Mouse (Mus musculus): Measurements from ENCODE around the gene Scaf11.

The Scaf11 gene

GRCm38 (mm10) chr15:96474325-96474955 lies 13.8 kb upstream of the Scaf11 start:
- no peak for TF ChIP-seq GATA4 (IDR thresholded peaks at IDR 0.05; ENCODE audit: insufficient replicate concordance, low read length)

DNA sequence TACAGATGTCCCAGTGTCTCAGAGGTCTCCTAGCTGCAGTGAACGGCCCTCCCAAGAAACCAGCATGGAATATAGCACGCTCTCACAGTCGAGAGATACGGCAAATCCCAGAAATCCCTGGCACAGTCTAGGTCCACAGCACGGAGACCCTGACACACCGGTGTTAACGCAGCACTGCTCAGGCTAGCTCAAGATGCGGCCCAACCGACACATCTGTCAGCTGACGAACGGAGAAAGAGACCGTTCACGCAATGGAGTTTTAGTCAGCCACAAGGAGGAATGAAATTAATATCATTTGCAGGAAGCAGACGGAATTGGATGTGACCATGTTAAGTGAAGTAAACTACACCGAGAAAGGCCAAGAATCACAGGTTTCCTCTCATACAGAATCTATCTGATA lies 13.3 kb upstream of the Scaf11 start:
- no peak for TF ChIP-seq GATA4 (IDR thresholded peaks at IDR 0.05; ENCODE audit: insufficient replicate concordance, low read length)

DNA sequence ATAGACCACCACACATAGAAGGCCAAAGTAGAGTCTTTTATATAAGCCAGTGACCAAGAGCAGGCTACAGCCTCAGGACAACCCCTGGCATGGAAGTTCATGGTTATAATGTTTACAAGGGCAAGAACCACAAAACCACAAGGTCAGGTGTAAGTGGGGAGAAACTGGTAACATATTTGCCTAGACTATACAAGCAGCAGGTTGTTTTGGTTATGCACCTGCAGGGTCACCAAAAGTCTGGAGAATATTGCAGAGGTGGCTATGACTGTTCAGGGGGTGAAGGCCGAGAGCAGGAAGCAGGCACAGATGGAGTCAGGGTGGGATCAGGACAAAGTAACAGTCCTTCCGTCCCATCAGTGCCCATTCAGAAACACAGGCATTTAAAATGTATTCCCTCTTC lies 7.7 kb upstream of the Scaf11 start:
- no peak for TF ChIP-seq GATA4 (IDR thresholded peaks at IDR 0.05; ENCODE audit: insufficient replicate concordance, low read length)

GRCm38 (mm10) chr15:96467844-96468243 lies 7.2 kb upstream of the Scaf11 start:
- TF ChIP-seq GATA4 (IDR thresholded peaks at IDR 0.05; ENCODE audit: insufficient replicate concordance, low read length), result no peak

- TF ChIP-seq GATA4 (IDR thresholded peaks at IDR 0.05; ENCODE audit: insufficient replicate concordance, low read length), result no peak
These were observed 5.8 kb upstream of the Scaf11 start for GRCm38 (mm10) chr15:96466362-96466903.

DNA sequence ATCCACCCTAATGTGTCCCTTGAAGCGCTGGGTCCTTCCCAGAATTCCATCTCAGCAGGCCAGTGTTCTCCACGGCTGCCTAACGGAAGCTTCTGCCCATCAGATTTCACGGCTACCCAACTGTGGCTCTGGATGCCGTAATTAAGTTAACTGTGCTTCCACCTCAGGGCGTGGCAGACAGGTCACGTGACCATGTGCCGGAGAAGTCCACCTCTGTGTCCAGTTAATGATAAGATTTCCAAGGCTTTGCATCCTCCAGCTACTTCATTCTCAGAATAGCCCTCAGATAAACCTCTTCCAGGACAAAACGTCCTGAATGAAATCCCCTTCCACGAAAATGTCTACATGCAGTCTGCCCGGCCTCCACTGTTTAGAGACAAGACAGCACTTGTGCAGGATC lies 4.4 kb upstream of the Scaf11 start:
- TF ChIP-seq GATA4 (IDR thresholded peaks at IDR 0.05; ENCODE audit: insufficient replicate concordance, low read length), result no peak

DNA sequence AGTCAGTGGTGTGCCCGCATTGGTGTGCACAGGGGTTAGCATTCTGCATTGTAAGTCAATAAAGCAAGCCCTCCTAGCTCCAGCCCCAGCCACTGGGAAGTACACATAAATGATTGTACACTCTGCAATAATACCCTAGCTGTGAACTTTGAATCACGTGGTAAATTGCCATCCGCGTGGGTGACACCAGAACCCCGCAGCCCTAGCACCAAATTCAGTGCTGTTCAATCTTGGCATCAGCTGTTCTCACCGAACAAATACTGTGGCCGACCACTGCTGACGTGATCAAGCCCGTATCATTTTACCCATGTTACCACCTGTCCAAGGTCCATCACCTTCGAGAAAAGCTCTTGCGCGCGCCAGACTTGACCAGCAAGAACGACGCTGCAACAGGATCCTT lies 3.2 kb upstream of the Scaf11 start:
- TF ChIP-seq GATA4 (IDR thresholded peaks at IDR 0.05; ENCODE audit: insufficient replicate concordance, low read length), result no peak

DNA sequence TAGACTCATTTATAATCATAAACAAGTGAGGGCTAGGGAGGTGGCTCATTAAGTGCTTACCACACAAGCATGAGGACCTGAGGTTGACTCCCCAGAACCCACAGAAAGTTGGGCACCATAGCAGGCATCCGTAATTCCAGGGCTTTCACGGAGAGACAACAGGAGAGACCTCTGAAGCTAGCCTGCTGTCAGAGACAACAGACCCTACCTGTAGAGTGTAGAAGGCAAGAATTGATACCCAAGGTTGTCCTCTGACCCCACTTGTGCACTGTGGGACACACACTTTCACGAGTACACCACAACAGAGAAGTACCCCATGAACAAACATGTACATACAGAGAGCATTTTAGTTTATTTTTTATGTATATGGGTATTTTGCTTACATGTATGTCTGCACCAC lies 2.0 kb upstream of the Scaf11 start:
- TF ChIP-seq GATA4 (IDR thresholded peaks at IDR 0.05; ENCODE audit: insufficient replicate concordance, low read length), result no peak

- TF ChIP-seq GATA4 (IDR thresholded peaks at IDR 0.05; ENCODE audit: insufficient replicate concordance, low read length), result no peak
These were observed 1.2 kb upstream of the Scaf11 start for GRCm38 (mm10) chr15:96461541-96462512.

GRCm38 (mm10) chr15:96460451-96460729 lies 253 bp downstream of the Scaf11 start:
- no peak for TF ChIP-seq GATA4 (IDR thresholded peaks at IDR 0.05; ENCODE audit: insufficient replicate concordance, low read length)

DNA sequence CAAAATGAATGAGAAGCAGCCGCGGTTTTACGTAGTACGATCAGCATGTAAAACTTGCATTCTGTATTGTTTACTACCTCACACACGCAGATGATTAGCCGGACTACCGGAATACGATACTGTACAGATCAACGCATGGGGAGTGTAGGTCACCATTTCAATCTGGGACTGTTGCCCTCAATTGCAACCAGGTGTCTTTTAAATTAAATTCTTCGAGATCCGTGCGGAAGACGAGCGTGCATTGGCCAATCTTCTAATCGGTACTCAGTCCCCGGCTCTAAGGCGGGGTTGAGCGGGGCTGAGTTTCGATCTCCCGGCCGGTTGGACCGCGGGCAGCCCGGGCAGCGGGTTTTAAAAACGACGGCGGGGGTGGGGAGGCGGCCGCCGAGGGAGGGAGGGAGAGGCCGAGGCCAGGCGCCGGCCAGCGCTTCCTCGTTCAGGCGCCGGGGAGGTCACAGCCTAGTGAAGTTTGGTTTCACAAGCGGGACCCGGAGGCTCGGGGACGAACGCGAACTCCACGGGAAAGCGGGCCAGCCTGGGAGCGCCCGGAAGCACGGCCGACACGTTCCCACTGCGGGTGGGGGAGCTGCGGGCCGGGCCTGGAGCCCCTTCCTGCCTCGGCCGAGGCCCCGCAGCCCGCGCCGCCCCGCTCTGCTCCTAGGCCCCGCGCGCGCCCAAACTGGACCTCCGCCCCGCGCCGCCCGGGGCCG lies 747 bp downstream of the Scaf11 start:
- no peak for TF ChIP-seq GATA4 (IDR thresholded peaks at IDR 0.05; ENCODE audit: insufficient replicate concordance, low read length)

DNA sequence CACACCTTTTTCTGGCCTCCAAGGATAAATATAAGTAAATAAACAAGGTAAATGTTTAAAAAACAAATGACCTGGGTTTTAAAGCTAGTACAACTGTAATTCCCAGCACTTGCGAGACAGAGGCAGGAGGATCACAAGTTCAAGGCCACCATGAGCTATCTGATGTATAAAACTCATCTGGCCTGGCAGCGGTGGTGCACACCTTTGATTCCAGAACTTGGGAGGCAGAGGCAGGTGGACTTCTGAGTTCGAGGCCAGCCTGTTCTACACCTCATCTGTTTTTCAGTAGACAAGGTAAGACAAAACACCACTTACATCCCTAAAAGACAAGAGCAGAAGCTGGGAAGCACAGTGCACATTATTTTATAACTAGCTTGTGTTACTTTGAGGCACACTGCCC lies 2.4 kb downstream of the Scaf11 start:
- no peak for TF ChIP-seq GATA4 (IDR thresholded peaks at IDR 0.05; ENCODE audit: insufficient replicate concordance, low read length)

DNA sequence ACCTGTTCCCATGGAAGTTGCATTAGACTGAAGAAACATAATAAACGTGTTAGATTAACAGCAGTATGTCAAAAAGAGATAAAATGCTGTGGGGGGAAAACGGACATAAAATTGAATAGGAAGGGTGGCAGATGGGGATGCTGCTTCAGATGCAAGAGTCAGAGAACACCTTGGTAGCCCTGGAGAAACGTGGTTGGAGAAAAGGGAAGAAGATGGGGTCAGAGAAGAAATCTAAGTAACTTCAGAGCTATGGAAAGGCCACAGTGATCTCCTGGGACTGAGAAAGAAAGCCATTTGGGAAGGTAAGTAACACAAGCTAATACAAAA lies 3.3 kb downstream of the Scaf11 start:
- no peak for TF ChIP-seq GATA4 (IDR thresholded peaks at IDR 0.05; ENCODE audit: insufficient replicate concordance, low read length)

DNA sequence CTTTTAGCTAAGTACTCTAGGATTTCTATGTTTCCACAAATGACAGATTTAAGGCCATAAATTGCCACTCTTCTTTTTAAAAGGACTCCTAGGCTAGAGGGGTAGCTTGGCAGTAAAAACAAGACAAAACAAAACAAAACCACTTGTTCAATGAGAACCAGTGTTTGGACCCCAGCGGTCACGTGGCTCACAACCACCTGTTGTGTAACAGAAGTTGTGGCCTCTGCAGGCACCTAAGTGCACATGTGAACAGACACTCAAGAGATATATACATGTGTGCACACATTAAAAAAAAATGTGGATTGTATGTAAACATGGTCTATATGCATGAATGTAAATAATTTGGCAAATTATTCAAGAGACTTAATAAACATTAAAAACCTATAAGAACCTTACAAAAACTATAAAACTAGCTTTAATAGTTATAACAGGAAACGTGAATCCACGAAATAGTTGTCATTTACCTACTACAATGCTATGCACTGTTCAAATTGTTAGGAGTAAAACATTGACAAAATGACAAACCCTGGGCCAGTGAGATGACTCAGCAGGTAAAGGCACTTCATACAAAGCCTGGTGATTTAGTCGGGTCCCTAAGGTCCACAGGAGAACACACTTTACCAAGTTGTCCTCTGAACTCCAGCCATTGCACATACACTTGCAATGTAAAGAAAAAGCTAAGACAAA lies 3.8 kb downstream of the Scaf11 start:
- no peak for TF ChIP-seq GATA4 (IDR thresholded peaks at IDR 0.05; ENCODE audit: insufficient replicate concordance, low read length)

DNA sequence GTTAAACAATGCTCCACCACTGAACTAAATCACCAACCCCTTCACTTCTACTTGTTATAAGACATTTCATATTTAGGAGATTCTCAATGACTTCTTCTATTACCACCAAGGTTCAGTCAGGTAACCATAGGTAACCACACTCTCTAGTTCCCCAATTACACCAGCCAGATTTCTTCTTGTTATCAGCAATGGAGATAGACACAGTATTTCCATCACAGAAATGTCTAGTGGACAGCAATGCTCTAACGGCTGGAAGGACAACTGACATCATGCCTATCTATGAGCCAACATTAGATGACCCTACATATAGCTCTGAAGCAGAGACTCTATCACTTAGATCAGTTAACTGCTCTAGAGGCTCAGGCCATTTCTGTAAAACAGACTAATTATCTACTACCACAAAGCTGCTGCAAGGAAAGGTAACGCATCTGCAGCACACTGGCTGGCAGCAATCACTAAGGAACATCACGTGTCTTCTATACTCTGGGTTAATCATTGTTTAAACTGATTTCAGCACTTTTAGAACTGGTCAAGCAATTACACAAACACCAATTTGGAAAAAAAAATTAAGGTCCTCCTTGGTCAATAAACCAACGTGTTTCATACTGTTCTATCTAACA lies 4.9 kb downstream of the Scaf11 start:
- TF ChIP-seq GATA4 (IDR thresholded peaks at IDR 0.05; ENCODE audit: insufficient replicate concordance, low read length), result no peak
